Mouse (Mus musculus): ENCODE measurements at regions not wholly inside any gene's neighbourhood (a gene's known extent, or its start where the extent isn't known, plus 50 kb on each side); places are given as distances from the start of the nearest gene placed in this dataset.
"Not testable (repeated sequence)": the region's sequence is repeated elsewhere in the genome, so short reads cannot be mapped to it uniquely, and the experiment has no call there.

DNA sequence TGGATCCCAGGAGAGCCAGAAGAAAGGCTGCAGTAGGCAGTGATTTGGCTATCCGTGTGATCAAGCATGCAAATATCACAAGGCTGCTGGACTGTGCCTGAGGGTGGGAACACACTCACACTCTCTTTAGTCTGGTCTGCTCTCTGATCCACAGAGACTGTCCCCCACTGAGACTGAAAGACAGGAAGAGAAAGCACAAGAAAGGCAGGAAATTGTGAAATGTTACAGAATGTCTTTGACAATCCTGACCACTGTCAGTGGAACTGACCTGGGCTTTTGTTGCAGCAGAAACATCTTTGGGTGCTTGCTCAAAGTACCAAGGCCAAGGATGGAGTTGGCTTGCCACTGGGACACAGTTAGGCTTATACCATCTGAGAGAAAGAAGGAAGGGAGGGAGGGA, 52.3 kb upstream of the Gpd2 start:
- Histone ChIP-seq H3K9ac (peak overlapping the region; percentile 35; the same call in 1 of the 2 replicates), H3K27ac (no peak overlapping the region), H3K36me3 (no peaks in the 10 kb centered on the region), H3K4me2 (peak overlapping the region; percentile 2; the same call in 1 of the 2 replicates), H3K27me3 (no peaks in the 10 kb centered on the region), H3K4me3 (no peak overlapping the region), H3K4me1 (replicated peaks) (peaks cover 9% of the 10 kb centered on the region), H3K9me3 (no peaks in the 10 kb centered on the region)
- 5% methylated on average over 1 of the region's 1 CpGs for WGBS
- ATAC-seq (ENCODE audit: low FRiP score), result no peak

DNA sequence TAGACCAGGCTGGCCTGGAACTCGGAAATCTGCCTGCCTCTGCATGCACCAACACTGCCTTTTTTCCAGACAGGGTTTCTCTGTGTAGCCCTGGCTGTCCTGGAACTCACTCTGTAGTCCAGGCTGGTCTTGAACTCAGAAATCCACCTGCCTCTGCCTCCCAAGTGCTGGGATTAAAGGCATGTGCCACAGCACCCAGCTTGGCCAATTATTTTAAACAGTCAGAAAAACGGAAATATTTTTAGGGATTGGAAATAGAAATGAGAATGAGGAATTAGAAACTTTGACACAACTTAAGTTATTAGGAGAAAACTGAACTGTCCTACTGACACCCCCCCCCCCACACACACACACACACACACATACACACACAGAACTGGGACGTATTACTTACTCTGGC, 54.3 kb upstream of the Gpd2 start:
- not testable (repeated sequence) for H3K4me3 ChIP-seq; H3K36me3 ChIP-seq; H3K4me1 ChIP-seq (replicated peaks); ATAC-seq (ENCODE audit: low FRiP score); H3K27me3 ChIP-seq; H3K9me3 ChIP-seq; H3K4me2 ChIP-seq; H3K9ac ChIP-seq; H3K27ac ChIP-seq
- 74% methylated on average over 3 of the region's 3 CpGs for WGBS

DNA sequence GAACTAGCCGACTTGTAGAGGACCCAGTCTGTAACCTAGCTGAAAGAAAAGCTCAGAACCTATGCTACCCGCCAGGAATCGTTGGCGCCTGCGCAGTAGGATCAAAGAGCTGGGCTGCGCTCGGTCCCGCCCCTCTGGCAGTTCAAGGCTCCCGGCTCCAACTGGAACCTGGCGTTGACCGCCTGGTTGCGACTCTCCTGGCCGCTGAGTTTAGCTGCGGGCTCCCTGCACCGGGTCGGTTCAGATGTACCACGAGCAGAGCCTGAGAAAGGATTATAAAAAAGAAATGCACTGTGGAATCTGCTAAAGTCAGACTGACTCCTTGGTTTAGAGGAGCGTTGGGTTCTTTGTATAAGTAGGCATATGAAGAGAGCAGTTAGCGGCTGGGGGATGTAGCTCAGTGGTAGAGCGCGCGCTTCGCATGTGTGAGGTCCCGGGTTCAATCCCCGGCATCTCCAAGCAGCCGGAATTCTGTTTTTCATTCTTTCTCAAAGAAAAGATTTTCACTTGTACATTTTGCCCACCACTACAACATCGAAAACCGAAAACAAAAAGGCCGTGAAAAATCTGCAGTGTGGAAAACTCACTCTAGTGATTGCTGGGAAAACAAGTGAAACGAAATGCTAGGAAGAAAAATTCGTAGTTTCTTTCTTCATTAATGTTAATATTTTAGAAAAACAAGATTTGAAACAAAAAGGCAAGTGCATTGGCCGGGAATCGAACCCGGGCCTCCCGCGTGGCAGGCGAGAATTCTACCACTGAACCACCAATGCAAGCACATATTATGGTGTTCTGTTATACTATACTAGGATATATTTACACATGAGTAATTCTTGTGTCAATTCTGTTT, 55.5 kb upstream of the Gpd2 start:
- peak overlapping the region; percentile 63 for H3K4me3 ChIP-seq
- H3K4me2 ChIP-seq, result peak overlapping the region; percentile 53
- under 1% methylated on average over 37 of the region's 37 CpGs for WGBS
- H3K4me1 ChIP-seq (replicated peaks), result peaks cover 9% of the 10 kb centered on the region
- no peaks in the 10 kb centered on the region for H3K9me3 ChIP-seq
- H3K36me3 ChIP-seq, result no peaks in the 10 kb centered on the region
- H3K27ac ChIP-seq, result peak overlapping the region; percentile 90
- H3K9ac ChIP-seq, result peak overlapping the region; percentile 75
- ATAC-seq (ENCODE audit: low FRiP score), result peak; percentile 99
- no peaks in the 10 kb centered on the region for H3K27me3 ChIP-seq

DNA sequence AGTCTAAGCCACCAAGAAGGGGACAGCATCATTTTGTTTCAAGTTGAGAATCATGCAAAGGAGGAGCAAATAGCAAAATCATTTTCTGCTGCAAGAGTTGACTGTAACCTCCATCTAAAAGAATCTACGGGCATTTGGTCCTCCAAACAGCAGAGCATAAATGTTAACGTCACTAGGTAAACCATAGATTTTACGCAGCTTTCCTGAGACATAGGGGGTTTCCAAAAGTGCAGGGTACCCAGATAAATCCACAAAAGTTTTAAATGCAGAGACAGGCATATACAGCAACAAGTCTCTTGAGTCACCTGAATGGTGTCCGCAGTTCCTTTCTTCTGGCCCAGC, 56.1 kb upstream of the Gpd2 start:
- no peak for ATAC-seq (ENCODE audit: low FRiP score)
- no peaks in the 10 kb centered on the region for H3K9me3 ChIP-seq
- no peaks in the 10 kb centered on the region for H3K27me3 ChIP-seq
- H3K36me3 ChIP-seq, result no peaks in the 10 kb centered on the region
- peak overlapping the region; percentile 63 for H3K4me3 ChIP-seq
- peak overlapping the region; percentile 53 for H3K4me2 ChIP-seq
- H3K4me1 ChIP-seq (replicated peaks), result peaks cover 9% of the 10 kb centered on the region
- peak overlapping the region; percentile 75 for H3K9ac ChIP-seq
- H3K27ac ChIP-seq, result peak overlapping the region; percentile 90
- 21% methylated on average over 4 of the region's 4 CpGs for WGBS

DNA sequence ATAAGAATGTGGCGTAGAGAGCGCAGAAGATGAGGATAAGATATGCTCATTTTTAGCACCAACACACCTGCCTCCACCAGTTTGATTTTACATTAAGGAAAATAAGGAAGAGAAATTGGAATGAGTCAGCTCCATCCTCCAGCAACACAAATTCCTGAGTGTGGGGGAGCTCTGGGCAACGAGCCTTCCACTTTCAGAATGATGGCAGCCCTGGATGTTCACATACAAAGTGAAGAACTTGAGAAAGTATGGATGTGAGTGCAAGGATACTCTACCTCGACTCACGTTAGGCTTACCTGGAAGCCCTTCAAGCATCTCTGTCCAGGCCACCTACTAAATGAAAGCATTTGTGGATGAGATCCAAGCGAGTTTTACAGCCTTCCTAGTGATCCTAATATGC, 54.3 kb upstream of the Nr4a2 start:
- no peak for ATAC-seq (ENCODE audit: low FRiP score)
- no peaks in the 10 kb centered on the region for H3K27me3 ChIP-seq
- WGBS, result 84% methylated on average over 6 of the region's 6 CpGs
- no peaks in the 10 kb centered on the region for H3K36me3 ChIP-seq
- H3K4me3 ChIP-seq, result no peak overlapping the region
- no peaks in the 10 kb centered on the region for H3K9me3 ChIP-seq
- H3K9ac ChIP-seq, result no peak overlapping the region
- H3K27ac ChIP-seq, result no peak overlapping the region
- H3K4me1 ChIP-seq (replicated peaks), result peaks cover 3% of the 10 kb centered on the region; the same call in 1 of the 2 replicates
- H3K4me2 ChIP-seq, result no peak overlapping the region

DNA sequence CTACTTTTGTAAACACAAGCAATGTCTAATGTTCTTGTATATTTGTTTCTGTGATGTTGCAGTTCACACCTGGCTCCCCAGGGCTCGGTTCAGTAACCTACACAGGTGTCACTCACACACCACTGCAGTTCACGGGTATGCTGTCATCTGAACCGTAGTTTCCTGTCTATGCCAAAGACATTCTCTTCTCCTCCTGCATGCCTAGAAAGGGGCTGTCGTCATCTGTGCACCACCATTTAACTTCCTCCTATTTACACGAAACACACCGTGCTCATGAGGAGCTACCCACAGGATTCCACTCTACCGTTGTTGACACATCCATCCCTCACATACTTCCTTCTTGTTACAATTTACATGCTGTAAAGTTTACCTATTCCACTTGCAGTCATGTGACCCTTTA, 52.7 kb upstream of the Nr4a2 start:
- Histone ChIP-seq H3K36me3 (no peaks in the 10 kb centered on the region), H3K9ac (no peak overlapping the region), H3K4me3 (no peak overlapping the region), H3K9me3 (no peaks in the 10 kb centered on the region), H3K27ac (no peak overlapping the region), H3K4me2 (no peak overlapping the region), H3K27me3 (no peaks in the 10 kb centered on the region), H3K4me1 (replicated peaks) (peaks cover 3% of the 10 kb centered on the region; the same call in 1 of the 2 replicates)
- WGBS, result 91% methylated on average over 7 of the region's 7 CpGs
- no peak for ATAC-seq (ENCODE audit: low FRiP score)

DNA sequence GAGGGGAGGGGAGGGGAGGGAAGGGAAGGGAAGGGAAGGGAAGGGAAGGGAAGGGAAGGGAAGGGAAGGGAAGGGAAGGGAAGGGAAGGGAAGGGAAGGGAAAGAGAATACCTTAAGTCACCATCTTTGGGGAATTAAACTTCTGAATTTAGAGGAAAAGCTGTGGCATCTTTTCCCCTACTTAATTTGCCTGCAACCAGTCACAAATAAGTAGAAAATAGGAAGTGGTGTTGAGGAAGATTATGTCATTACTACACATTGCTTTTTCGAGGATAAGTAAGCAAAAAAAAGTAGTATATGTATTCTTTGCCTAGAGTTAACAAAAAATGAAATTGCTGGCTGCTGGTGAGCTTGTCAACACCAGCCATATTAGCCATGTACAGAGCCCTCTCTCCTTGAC, 51.4 kb upstream of the Nr4a2 start:
- Histone ChIP-seq H3K4me1 (replicated peaks) (no peaks in the 10 kb centered on the region), H3K27me3 (no peaks in the 10 kb centered on the region)
- WGBS, result 91% methylated on average over 1 of the region's 1 CpGs

More for the DNA sequence above, 51.4 kb upstream of the Nr4a2 start:
- Histone ChIP-seq H3K9me3 (no peaks in the 10 kb centered on the region), H3K36me3 (no peaks in the 10 kb centered on the region), H3K4me3 (no peak overlapping the region), H3K27ac (no peak overlapping the region), H3K4me2 (no peak overlapping the region), H3K9ac (no peak overlapping the region)
- ATAC-seq (ENCODE audit: low FRiP score), result no peak

Data from hindbrain, embryonic 13.5 days (tissue).